Mouse (Mus musculus): Measurements from ENCODE around the gene Fstl4. TPM values are rescaled to one million over a fixed set of nuclear protein-coding genes. Genes with fewer than 3 reads are reported as not detected.
A peak's percentile ranks its signal among the peaks of the same experiment; 100 is the strongest.

Fstl4 gene
- polyA plus RNA-seq, 1 experiment from 2014 or later: 0.64 TPM

- no peak overlapping the region for H3K27ac ChIP-seq (ENCODE audit: low read depth, low read length)
- no peak overlapping the region for H3K4me3 ChIP-seq (ENCODE audit: low read depth, low read length)
- 83% methylated on average over 4 of the region's 4 CpGs for WGBS
- no peak for ATAC-seq (ENCODE audit: low FRiP score)
- H3K36me3 ChIP-seq (ENCODE audit: control insufficient read depth, insufficient read depth, low read length): no peaks in the 10 kb centered on the region
- no peaks in the 10 kb centered on the region; the same call in 1 of the 2 replicates for H3K4me1 ChIP-seq (ENCODE audit: control insufficient read depth, insufficient read depth, low read length)
- no peaks in the 10 kb centered on the region for H3K9me3 ChIP-seq (ENCODE audit: control insufficient read depth, low read length)
- DNase-seq (ENCODE audit: low spot score, missing footprints): no peak
- H3K9ac ChIP-seq (ENCODE audit: low read length): no peak overlapping the region
- no peaks in the 10 kb centered on the region for H3K27me3 ChIP-seq (ENCODE audit: control insufficient read depth, insufficient read depth, low read length)
- H3K4me2 ChIP-seq: no peak overlapping the region
Observed at GRCm38 (mm10) chr11:52816004-52816403, 51.6 kb downstream of the Fstl4 start.

- H3K27me3 ChIP-seq (ENCODE audit: control insufficient read depth, insufficient read depth, low read length): no peaks in the 10 kb centered on the region
- ATAC-seq (ENCODE audit: low FRiP score) (0 out of 2 replicates have a peak, but pooled peaks have one; percentile 14), DNase-seq (ENCODE audit: low spot score, missing footprints) (no peak)
- H3K9me3 ChIP-seq (ENCODE audit: control insufficient read depth, low read length): no peaks in the 10 kb centered on the region
- no peak overlapping the region for H3K4me2 ChIP-seq
- no peaks in the 10 kb centered on the region for H3K36me3 ChIP-seq (ENCODE audit: control insufficient read depth, insufficient read depth, low read length)
- no peak overlapping the region for H3K9ac ChIP-seq (ENCODE audit: low read length)
- H3K4me3 ChIP-seq (ENCODE audit: low read depth, low read length): no peak overlapping the region
- 0% methylated on average over 2 of the region's 2 CpGs for WGBS
- H3K27ac ChIP-seq (ENCODE audit: low read depth, low read length): no peak overlapping the region
- H3K4me1 ChIP-seq (ENCODE audit: control insufficient read depth, insufficient read depth, low read length): no peaks in the 10 kb centered on the region; the same call in 1 of the 2 replicates
Observed at GRCm38 (mm10) chr11:52820336-52820905, 56.0 kb downstream of the Fstl4 start.

- no peaks in the 10 kb centered on the region for H3K9me3 ChIP-seq (ENCODE audit: control insufficient read depth, low read length)
- H3K4me3 ChIP-seq (ENCODE audit: low read depth, low read length): no peak overlapping the region
- H3K4me1 ChIP-seq (ENCODE audit: control insufficient read depth, insufficient read depth, low read length): no peaks in the 10 kb centered on the region
- no peak overlapping the region for H3K9ac ChIP-seq (ENCODE audit: low read length)
- no peaks in the 10 kb centered on the region for H3K36me3 ChIP-seq (ENCODE audit: control insufficient read depth, insufficient read depth, low read length)
- 90% methylated on average over 2 of the region's 2 CpGs for WGBS
- no peak overlapping the region for H3K27ac ChIP-seq (ENCODE audit: low read depth, low read length)
- no peaks in the 10 kb centered on the region for H3K27me3 ChIP-seq (ENCODE audit: control insufficient read depth, insufficient read depth, low read length)
- DNase-seq (ENCODE audit: low spot score, missing footprints) (no peak), ATAC-seq (ENCODE audit: low FRiP score) (no peak)
- H3K4me2 ChIP-seq: no peak overlapping the region
Observed at GRCm38 (mm10) chr11:52826591-52826990, 62.2 kb downstream of the Fstl4 start.

GRCm38 (mm10) chr11:52831631-52832310, 67.3 kb downstream of the Fstl4 start:
- H3K9ac ChIP-seq (ENCODE audit: low read length): no peak overlapping the region
- H3K9me3 ChIP-seq (ENCODE audit: control insufficient read depth, low read length): no peaks in the 10 kb centered on the region
- H3K27me3 ChIP-seq (ENCODE audit: control insufficient read depth, insufficient read depth, low read length): no peaks in the 10 kb centered on the region
- no peak overlapping the region for H3K4me3 ChIP-seq (ENCODE audit: low read depth, low read length)
- H3K27ac ChIP-seq (ENCODE audit: low read depth, low read length): no peak overlapping the region
- no peaks in the 10 kb centered on the region for H3K4me1 ChIP-seq (ENCODE audit: control insufficient read depth, insufficient read depth, low read length)
- WGBS: 85% methylated on average over 12 of the region's 12 CpGs
- no peak for DNase-seq (ENCODE audit: low spot score, missing footprints)
- no peak for ATAC-seq (ENCODE audit: low FRiP score)
- no peak overlapping the region for H3K4me2 ChIP-seq
- no peaks in the 10 kb centered on the region for H3K36me3 ChIP-seq (ENCODE audit: control insufficient read depth, insufficient read depth, low read length)

GRCm38 (mm10) chr11:52832311-52832675, 67.9 kb downstream of the Fstl4 start:
- Histone ChIP-seq H3K9me3 (ENCODE audit: control insufficient read depth, low read length) (no peaks in the 10 kb centered on the region), H3K27me3 (ENCODE audit: control insufficient read depth, insufficient read depth, low read length) (no peaks in the 10 kb centered on the region), H3K4me2 (no peak overlapping the region), H3K4me3 (ENCODE audit: low read depth, low read length) (no peak overlapping the region), H3K9ac (ENCODE audit: low read length) (no peak overlapping the region), H3K36me3 (ENCODE audit: control insufficient read depth, insufficient read depth, low read length) (no peaks in the 10 kb centered on the region), H3K27ac (ENCODE audit: low read depth, low read length) (no peak overlapping the region), H3K4me1 (ENCODE audit: control insufficient read depth, insufficient read depth, low read length) (no peaks in the 10 kb centered on the region)
- DNase-seq (ENCODE audit: low spot score, missing footprints) (no peak), ATAC-seq (ENCODE audit: low FRiP score) (no peak)
- WGBS: 92% methylated on average over 1 of the region's 1 CpGs

GRCm38 (mm10) chr11:52848691-52849090, 84.3 kb downstream of the Fstl4 start:
- Histone ChIP-seq H3K36me3 (ENCODE audit: control insufficient read depth, insufficient read depth, low read length) (no peaks in the 10 kb centered on the region), H3K27ac (ENCODE audit: low read depth, low read length) (no peak overlapping the region), H3K27me3 (ENCODE audit: control insufficient read depth, insufficient read depth, low read length) (no peaks in the 10 kb centered on the region), H3K4me2 (no peak overlapping the region), H3K9me3 (ENCODE audit: control insufficient read depth, low read length) (no peaks in the 10 kb centered on the region; the same call in 1 of the 2 replicates), H3K4me1 (ENCODE audit: control insufficient read depth, insufficient read depth, low read length) (no peaks in the 10 kb centered on the region), H3K4me3 (ENCODE audit: low read depth, low read length) (no peak overlapping the region), H3K9ac (ENCODE audit: low read length) (no peak overlapping the region)
- ATAC-seq (ENCODE audit: low FRiP score) (no peak), DNase-seq (ENCODE audit: low spot score, missing footprints) (no peak)
- 83% methylated on average over 2 of the region's 2 CpGs for WGBS

- WGBS: 82% methylated on average over 3 of the region's 3 CpGs
- H3K9me3 ChIP-seq (ENCODE audit: control insufficient read depth, low read length): no peaks in the 10 kb centered on the region; the same call in 1 of the 2 replicates
- DNase-seq (ENCODE audit: low spot score, missing footprints): no peak
- no peak for ATAC-seq (ENCODE audit: low FRiP score)
- H3K36me3 ChIP-seq (ENCODE audit: control insufficient read depth, insufficient read depth, low read length): no peaks in the 10 kb centered on the region
- H3K4me3 ChIP-seq (ENCODE audit: low read depth, low read length): no peak overlapping the region
- H3K27ac ChIP-seq (ENCODE audit: low read depth, low read length): no peak overlapping the region
- no peaks in the 10 kb centered on the region for H3K27me3 ChIP-seq (ENCODE audit: control insufficient read depth, insufficient read depth, low read length)
- H3K4me1 ChIP-seq (ENCODE audit: control insufficient read depth, insufficient read depth, low read length): no peaks in the 10 kb centered on the region
- H3K4me2 ChIP-seq: no peak overlapping the region
- no peak overlapping the region for H3K9ac ChIP-seq (ENCODE audit: low read length)
Observed at GRCm38 (mm10) chr11:52850071-52850470, 85.6 kb downstream of the Fstl4 start.

GRCm38 (mm10) chr11:52872846-52873512, 108.5 kb downstream of the Fstl4 start:
- no peaks in the 10 kb centered on the region for H3K27me3 ChIP-seq (ENCODE audit: control insufficient read depth, insufficient read depth, low read length)
- H3K4me2 ChIP-seq: no peak overlapping the region
- ATAC-seq (ENCODE audit: low FRiP score) (no peak), DNase-seq (ENCODE audit: low spot score, missing footprints) (no peak)
- WGBS: 92% methylated on average over 15 of the region's 15 CpGs
- no peak overlapping the region for H3K9ac ChIP-seq (ENCODE audit: low read length)
- no peak overlapping the region for H3K27ac ChIP-seq (ENCODE audit: low read depth, low read length)
- H3K36me3 ChIP-seq (ENCODE audit: control insufficient read depth, insufficient read depth, low read length): no peaks in the 10 kb centered on the region
- H3K4me3 ChIP-seq (ENCODE audit: low read depth, low read length): no peak overlapping the region
- no peaks in the 10 kb centered on the region for H3K4me1 ChIP-seq (ENCODE audit: control insufficient read depth, insufficient read depth, low read length)
- H3K9me3 ChIP-seq (ENCODE audit: control insufficient read depth, low read length): no peaks in the 10 kb centered on the region

All from midbrain, embryonic 11.5 days (tissue).